Mouse (Mus musculus): ENCODE measurements around the gene Sh3gl3.

DNA sequence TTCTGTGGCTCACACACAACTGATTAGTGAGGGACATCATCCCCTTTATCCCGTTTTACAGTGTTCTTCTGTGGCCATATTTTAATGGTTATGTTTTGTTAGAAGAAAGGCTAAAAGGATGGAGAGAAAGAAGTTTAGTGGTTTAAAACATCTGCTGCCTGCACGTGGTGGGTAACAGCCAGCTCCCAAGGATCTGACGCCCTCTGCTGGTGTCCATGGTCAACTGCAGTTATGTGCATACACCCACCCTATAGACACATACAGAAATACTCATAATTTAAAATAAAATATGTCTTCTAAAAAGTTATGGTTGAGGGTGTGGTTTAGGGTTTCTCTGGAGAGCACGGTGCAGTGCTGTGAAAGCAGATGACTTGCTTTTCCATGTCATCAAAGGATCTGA, 164.9 kb downstream of the Sh3gl3 start:
- TF ChIP-seq POLR2A (IDR thresholded peaks at IDR 0.05; ENCODE audit: low read depth, low read length): no peak
- TF ChIP-seq CTCF (IDR thresholded peaks at IDR 0.05; ENCODE audit: extremely low read depth, insufficient read depth, insufficient read length, insufficient replicate concordance): no peak

Data from spleen, adult 2 months (tissue).